In the genomic region with DNA sequence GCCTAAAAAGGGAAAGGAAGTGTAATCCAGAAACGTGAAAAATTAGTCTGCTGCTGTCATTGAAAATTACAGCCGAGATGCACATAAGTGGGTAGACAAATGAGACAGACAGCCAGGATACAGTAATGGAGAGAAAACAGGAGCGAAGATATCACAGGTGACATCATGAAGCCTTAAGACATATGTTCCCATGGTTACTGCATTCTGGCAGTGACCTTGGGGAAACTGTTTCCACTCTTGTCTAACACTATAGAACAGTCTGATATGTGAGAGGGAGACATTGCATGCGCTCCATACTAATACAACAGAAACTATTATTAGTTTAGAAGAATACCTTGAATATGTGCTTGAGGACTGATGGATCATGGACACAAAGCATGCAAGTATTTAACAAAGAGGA, we compare ENCODE assay signal across 14 mouse cellular contexts.
"Had no signal": no experiment of that assay in that cellular context is flagged by ENCODE, and none has a peak within 500 bp of the region (broad histone marks: within the 10 kb centered on the region; RNA-seq: fewer than 3 reads in every experiment).

No protein-coding gene starts in this region.

- H3K4me1 ChIP-seq: liver, embryonic 13.5 days; neural tube, embryonic 12.5 days; neural tube, embryonic 15.5 days had no signal

- H3K9ac ChIP-seq: liver, embryonic 13.5 days; neural tube, embryonic 12.5 days; neural tube, embryonic 15.5 days had no signal

- ATAC-seq: intestine, postnatal 0 days had no signal

- H3K36me3 ChIP-seq: liver, embryonic 13.5 days; neural tube, embryonic 12.5 days; neural tube, embryonic 15.5 days had no signal

- H3K27me3 ChIP-seq: liver, embryonic 13.5 days; neural tube, embryonic 12.5 days; neural tube, embryonic 15.5 days had no signal

- H3K4me2 ChIP-seq: liver, embryonic 13.5 days; neural tube, embryonic 12.5 days; neural tube, embryonic 15.5 days had no signal

- H3K4me3 ChIP-seq: left cerebral cortex, adult 2 months; liver, embryonic 13.5 days; neural tube, embryonic 12.5 days; neural tube, embryonic 15.5 days had no signal

- DNase-seq: kidney, adult 2 months; kidney, postnatal 25 days; layer of hippocampus, postnatal 36 days; liver, embryonic 13.5 days; lung, adult 2 months; lung, postnatal 14 days; lung, postnatal 4 days; thymus, adult 18-20 months; thymus, postnatal 36 days had no signal

- H3K27ac ChIP-seq: kidney, postnatal 0 days; left cerebral cortex, adult 2 months; liver, embryonic 13.5 days; neural tube, embryonic 12.5 days; neural tube, embryonic 15.5 days had no signal

- H3K9me3 ChIP-seq: liver, embryonic 13.5 days; neural tube, embryonic 12.5 days; neural tube, embryonic 15.5 days had no signal
